Comparison of ENCODE assay signal across 9 mouse cellular contexts in genomic region chr12:83424720-83425444, GRCm38 (mm10).
DNase-seq lines count a peak whose midpoint lies in the region; ATAC-seq lines count a peak whose summit lies in the region.
"Had no signal": no experiment of that assay in that cellular context is flagged by ENCODE, and none has a peak within 500 bp of the region (broad histone marks: within the 10 kb centered on the region; RNA-seq: fewer than 3 reads in every experiment).

No protein-coding gene starts in this region.

- H3K9me3 ChIP-seq in forebrain, embryonic 14.5 days (replicated peaks; ENCODE audit: control insufficient read depth, low read length), result no peaks in the 10 kb centered on the region
- no peaks in the 10 kb centered on the region for H3K9me3 ChIP-seq in forebrain, embryonic 11.5 days (ENCODE audit: control insufficient read depth, low read length)
- no peaks in the 10 kb centered on the region for H3K9me3 ChIP-seq in heart, embryonic 13.5 days
- H3K9me3 ChIP-seq: limb, embryonic 13.5 days had no signal

- no peaks in the 10 kb centered on the region for H3K4me1 ChIP-seq in forebrain, embryonic 14.5 days (ENCODE audit: control insufficient read depth, insufficient read depth, low read length)
- H3K4me1 ChIP-seq in forebrain, embryonic 11.5 days (replicated peaks; ENCODE audit: control insufficient read depth, insufficient read depth, low read length), result no peaks in the 10 kb centered on the region
- H3K4me1 ChIP-seq in heart, embryonic 13.5 days, result peaks cover 69% of the 10 kb centered on the region

- DNase-seq in forebrain, embryonic 14.5 days (ENCODE audit: low spot score), result peak; percentile 45
- DNase-seq in forebrain, embryonic 11.5 days (ENCODE audit: low spot score), result no peak
- DNase-seq in ovary, postnatal 36 days (ENCODE audit: low spot score), result peak; percentile 57
- no peak for DNase-seq in ovary, postnatal 14 days (ENCODE audit: low spot score)
- no peak for DNase-seq in urinary bladder, postnatal 25 days (ENCODE audit: low spot score)
- DNase-seq in thymus, postnatal 36 days, result no peak

- no peak overlapping the region for H3K27ac ChIP-seq in forebrain, embryonic 14.5 days (ENCODE audit: low read depth, low read length)
- no peak overlapping the region for H3K27ac ChIP-seq in forebrain, embryonic 11.5 days (ENCODE audit: low read depth, low read length)
- H3K27ac ChIP-seq in heart, embryonic 13.5 days (replicated peaks), result peak overlapping the region; percentile 92
- H3K27ac ChIP-seq: limb, embryonic 13.5 days had no signal

- H3K36me3 ChIP-seq in forebrain, embryonic 14.5 days (ENCODE audit: control insufficient read depth, insufficient read depth, low read length), result no peaks in the 10 kb centered on the region
- no peaks in the 10 kb centered on the region for H3K36me3 ChIP-seq in forebrain, embryonic 11.5 days (ENCODE audit: control insufficient read depth, insufficient read depth, low read length)
- H3K36me3 ChIP-seq in heart, embryonic 13.5 days, result peaks cover 7% of the 10 kb centered on the region
- H3K36me3 ChIP-seq: limb, embryonic 13.5 days had no signal

- no peak overlapping the region for H3K4me2 ChIP-seq in forebrain, embryonic 14.5 days (ENCODE audit: low read length)
- H3K4me2 ChIP-seq in forebrain, embryonic 11.5 days (ENCODE audit: low read depth, low read length, severe bottlenecking), result no peak overlapping the region
- H3K4me2 ChIP-seq in heart, embryonic 13.5 days, result peak overlapping the region; percentile 60
- H3K4me2 ChIP-seq: limb, embryonic 13.5 days had no signal

- no peaks in the 10 kb centered on the region for H3K27me3 ChIP-seq in forebrain, embryonic 14.5 days (replicated peaks; ENCODE audit: control insufficient read depth, insufficient read depth, low read length)
- H3K27me3 ChIP-seq in forebrain, embryonic 11.5 days (ENCODE audit: control insufficient read depth, insufficient read depth, low read length), result no peaks in the 10 kb centered on the region
- H3K27me3 ChIP-seq in heart, embryonic 13.5 days (replicated peaks), result no peaks in the 10 kb centered on the region

- 57% methylated on average over 11 of the region's 11 CpGs for WGBS in forebrain, embryonic 14.5 days
- 76% methylated on average over 11 of the region's 11 CpGs for WGBS in forebrain, embryonic 11.5 days
- WGBS in heart, embryonic 13.5 days, result 15% methylated on average over 11 of the region's 11 CpGs

- ATAC-seq in forebrain, embryonic 14.5 days, result no peak
- no peak for ATAC-seq in forebrain, embryonic 11.5 days (replicated peaks; ENCODE audit: low FRiP score)
- 0 out of 2 replicates have a peak, but pooled peaks have one; percentile 38 for ATAC-seq in heart, embryonic 13.5 days (ENCODE audit: extremely low read depth, insufficient number of reproducible peaks, low FRiP score, low TSS enrichment)
- ATAC-seq in megakaryocyte-erythroid progenitor cell, adult 5-6 weeks (replicated peaks; ENCODE audit: low FRiP score, low TSS enrichment, poor library complexity, severe bottlenecking), result peak; percentile 81

- no peak overlapping the region for H3K4me3 ChIP-seq in forebrain, embryonic 14.5 days (ENCODE audit: low read depth, low read length)
- no peak overlapping the region for H3K4me3 ChIP-seq in forebrain, embryonic 11.5 days (ENCODE audit: low read depth, low read length)
- peak overlapping the region; percentile 3; the same call in 1 of the 2 replicates for H3K4me3 ChIP-seq in heart, embryonic 13.5 days
- H3K4me3 ChIP-seq: limb, embryonic 13.5 days had no signal

- H3K9ac ChIP-seq in forebrain, embryonic 14.5 days (ENCODE audit: low read length), result no peak overlapping the region
- no peak overlapping the region for H3K9ac ChIP-seq in forebrain, embryonic 11.5 days (ENCODE audit: low read length)
- H3K9ac ChIP-seq in heart, embryonic 13.5 days, result peak overlapping the region; percentile 58
- H3K9ac ChIP-seq: limb, embryonic 13.5 days had no signal

Comparison
In these comparisons a context has a peak if more than half of its experiments do, and no peak if none do; other contexts are left out.
1. DNase-seq: peak in forebrain, embryonic 14.5 days (single experiment) and ovary, postnatal 36 days (single experiment); none in forebrain, embryonic 11.5 days (single experiment), ovary, postnatal 14 days (single experiment), urinary bladder, postnatal 25 days (single experiment) and thymus, postnatal 36 days (0 of 2).
2. ATAC-seq: peak in heart, embryonic 13.5 days (single experiment) and megakaryocyte-erythroid progenitor cell, adult 5-6 weeks (single experiment); none in forebrain, embryonic 14.5 days (single experiment) and forebrain, embryonic 11.5 days (single experiment).